8 mouse cellular contexts compared by ENCODE assay signal in the genomic region with DNA sequence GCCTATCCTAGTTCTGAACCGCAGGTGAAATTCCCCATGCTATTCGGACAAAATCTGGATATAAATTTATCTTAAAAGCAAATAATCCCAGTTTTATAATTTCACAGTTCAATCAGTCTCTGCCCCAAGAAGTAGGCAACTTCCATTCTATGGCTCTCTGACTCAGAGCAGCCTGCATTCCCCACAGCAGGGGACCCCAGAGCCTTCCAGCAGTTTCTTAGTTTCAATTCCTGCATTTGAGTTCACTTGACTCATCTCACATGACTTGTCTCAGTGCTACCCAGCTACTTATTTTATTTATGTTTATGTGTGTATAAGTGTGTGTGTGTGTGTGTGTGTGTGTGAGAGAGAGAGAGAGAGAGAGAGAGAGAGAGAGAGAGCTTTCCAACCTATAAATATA.
"Had no signal": no experiment of that assay in that cellular context is flagged by ENCODE, and none has a peak within 500 bp of the region (broad histone marks: within the 10 kb centered on the region; RNA-seq: fewer than 3 reads in every experiment).

No protein-coding gene starts in this region.

- DNase-seq: lung, adult 18-20 months; lung, embryonic 14.5 days; lung, postnatal 10 days; lung, postnatal 4 days; right cerebral cortex, postnatal 14 days; thymus, adult 2 months; thymus, postnatal 25 days; thymus, postnatal 4 days had no signal
